ENCODE assay signal across 10 mouse cellular contexts in the genomic region with DNA sequence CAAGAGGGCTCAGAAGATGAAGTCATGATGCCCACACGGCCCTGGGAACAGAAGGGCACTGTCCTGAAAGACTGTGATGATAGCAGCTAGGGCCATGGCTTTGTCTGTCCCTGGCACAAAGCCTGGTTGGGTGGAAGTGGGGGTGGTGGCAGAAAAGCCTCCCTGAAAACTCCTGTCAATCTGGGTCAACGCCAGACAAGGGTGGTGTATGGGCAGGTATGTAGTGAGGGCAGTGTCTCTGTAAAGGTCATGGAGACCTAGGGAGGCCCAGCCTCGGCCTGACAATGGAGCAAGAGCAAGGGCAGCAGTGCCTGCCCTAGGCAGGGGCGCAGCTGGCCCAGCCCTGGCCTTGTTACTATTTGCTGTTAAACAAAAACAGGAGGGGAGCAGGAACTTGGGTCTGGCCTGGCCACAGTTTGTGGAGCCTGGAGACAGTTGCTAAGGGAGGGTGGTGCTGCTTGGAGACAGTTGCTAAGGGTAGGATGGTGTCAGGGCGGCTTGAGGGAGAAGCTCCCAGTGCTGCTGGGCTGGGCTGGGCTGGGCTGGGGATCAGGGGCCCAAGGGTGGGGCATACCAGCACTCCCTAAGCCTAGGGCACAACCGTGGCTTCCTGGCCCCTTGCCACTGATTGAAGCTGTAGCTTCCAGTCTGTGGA. TPM values are rescaled to one million over a fixed set of nuclear protein-coding genes. Genes with fewer than 3 reads are reported as not detected.
A peak's percentile ranks its signal among the peaks of the same experiment; 100 is the strongest.
DNase-seq lines count a peak whose midpoint lies in the region; ATAC-seq and TF ChIP-seq lines count a peak whose summit lies in the region.
"Had no signal": no experiment of that assay in that cellular context is flagged by ENCODE, and none has a peak within 500 bp of the region (broad histone marks: within the 10 kb centered on the region; RNA-seq: fewer than 3 reads in every experiment).

No protein-coding gene starts in this region.

- H3K9ac ChIP-seq in intestine, embryonic 14.5 days (ENCODE audit: low read length), result peak overlapping the region; percentile 13; the same call in 1 of the 2 replicates
- H3K9ac ChIP-seq in intestine, postnatal 0 days (ENCODE audit: low read depth, low read length), result no peak overlapping the region
- no peak overlapping the region for H3K9ac ChIP-seq in liver, embryonic 12.5 days
- H3K9ac ChIP-seq in midbrain, embryonic 16.5 days (ENCODE audit: low read depth, low read length), result peak overlapping the region; percentile 70; the same call in 1 of the 2 replicates

- no peak overlapping the region for H3K27ac ChIP-seq in intestine, embryonic 14.5 days (ENCODE audit: low read depth)
- H3K27ac ChIP-seq in intestine, postnatal 0 days (ENCODE audit: low read depth, low read length), result no peak overlapping the region
- no peak overlapping the region for H3K27ac ChIP-seq in liver, embryonic 12.5 days
- H3K27ac ChIP-seq in midbrain, embryonic 16.5 days (ENCODE audit: low read length), result peak overlapping the region; percentile 44

- peaks cover 11% of the 10 kb centered on the region; the same call in 1 of the 2 replicates for H3K4me1 ChIP-seq in intestine, embryonic 14.5 days (replicated peaks; ENCODE audit: control insufficient read depth, insufficient read depth, low read length)
- peaks cover 10% of the 10 kb centered on the region; the same call in 1 of the 2 replicates for H3K4me1 ChIP-seq in intestine, postnatal 0 days (replicated peaks; ENCODE audit: control insufficient read depth, insufficient read depth, low read length)
- peaks cover 40% of the 10 kb centered on the region for H3K4me1 ChIP-seq in liver, embryonic 12.5 days
- peaks cover 30% of the 10 kb centered on the region for H3K4me1 ChIP-seq in midbrain, embryonic 16.5 days (ENCODE audit: control insufficient read depth, insufficient read depth, low read length)

- no peaks in the 10 kb centered on the region for H3K9me3 ChIP-seq in intestine, embryonic 14.5 days (ENCODE audit: control insufficient read depth, low read length)
- H3K9me3 ChIP-seq in intestine, postnatal 0 days (ENCODE audit: control insufficient read depth), result no peaks in the 10 kb centered on the region
- no peaks in the 10 kb centered on the region for H3K9me3 ChIP-seq in liver, embryonic 12.5 days (replicated peaks)
- no peaks in the 10 kb centered on the region for H3K9me3 ChIP-seq in midbrain, embryonic 16.5 days (replicated peaks; ENCODE audit: control insufficient read depth, low read length, poor library complexity, severe bottlenecking)

- no peak for ATAC-seq in intestine, embryonic 14.5 days (replicated peaks; ENCODE audit: low FRiP score, low TSS enrichment, low read depth)
- ATAC-seq in intestine, postnatal 0 days, result no peak
- peak; percentile 55 for ATAC-seq in liver, embryonic 12.5 days
- ATAC-seq in midbrain, embryonic 16.5 days, result peak; percentile 19

- DNase-seq in intestine, embryonic 14.5 days (ENCODE audit: low spot score), result no peak
- DNase-seq in cerebellum, postnatal 14 days, result peak; percentile 78 to 83
- peak; percentile 70 to 72 for DNase-seq in heart, adult 9 months (ENCODE audit: low spot score in 2 of 2)
- no peak for DNase-seq in adrenal gland, postnatal 10 days
- DNase-seq in B cell, adult 2 months, result no peak

- no peak for TF ChIP-seq CTCF in intestine, postnatal 0 days (IDR thresholded peaks at IDR 0.05; ENCODE audit: low read depth)

- no peak overlapping the region for H3K4me2 ChIP-seq in intestine, embryonic 14.5 days (ENCODE audit: low read length)
- no peak overlapping the region for H3K4me2 ChIP-seq in intestine, postnatal 0 days (replicated peaks; ENCODE audit: low read depth)
- H3K4me2 ChIP-seq in liver, embryonic 12.5 days, result no peak overlapping the region
- peak overlapping the region; percentile 80 for H3K4me2 ChIP-seq in midbrain, embryonic 16.5 days (ENCODE audit: low read length)

- no peak overlapping the region for H3K4me3 ChIP-seq in intestine, embryonic 14.5 days (ENCODE audit: low read depth, low read length)
- H3K4me3 ChIP-seq in intestine, postnatal 0 days (ENCODE audit: low read depth, low read length), result no peak overlapping the region
- H3K4me3 ChIP-seq in liver, embryonic 12.5 days, result no peak overlapping the region
- H3K4me3 ChIP-seq in midbrain, embryonic 16.5 days (ENCODE audit: low read depth, low read length), result peak overlapping the region; percentile 50; the same call in 1 of the 2 replicates
- H3K4me3 ChIP-seq: erythroblast, embryonic 14.5 days had no signal

- H3K27me3 ChIP-seq in intestine, embryonic 14.5 days (replicated peaks; ENCODE audit: control insufficient read depth, insufficient read depth, low read length), result peaks cover 12% of the 10 kb centered on the region
- no peaks in the 10 kb centered on the region for H3K27me3 ChIP-seq in intestine, postnatal 0 days (replicated peaks; ENCODE audit: control insufficient read depth, insufficient read depth, low read length)
- peaks cover 87% of the 10 kb centered on the region for H3K27me3 ChIP-seq in liver, embryonic 12.5 days (replicated peaks)
- no peaks in the 10 kb centered on the region for H3K27me3 ChIP-seq in midbrain, embryonic 16.5 days (ENCODE audit: control insufficient read depth, insufficient read depth, low read depth, low read length)

- peaks cover 4% of the 10 kb centered on the region; the same call in 1 of the 2 replicates for H3K36me3 ChIP-seq in intestine, embryonic 14.5 days (ENCODE audit: control insufficient read depth, insufficient read depth, low read length)
- peaks cover 9% of the 10 kb centered on the region; the same call in 1 of the 2 replicates for H3K36me3 ChIP-seq in intestine, postnatal 0 days (ENCODE audit: control insufficient read depth, insufficient read depth)
- no peaks in the 10 kb centered on the region for H3K36me3 ChIP-seq in liver, embryonic 12.5 days
- H3K36me3 ChIP-seq in midbrain, embryonic 16.5 days (ENCODE audit: control insufficient read depth, insufficient read depth, low read length), result peaks cover 9% of the 10 kb centered on the region; the same call in 1 of the 2 replicates

- 42% methylated on average over 6 of the region's 6 CpGs for WGBS in intestine, embryonic 14.5 days
- 37% methylated on average over 6 of the region's 6 CpGs for WGBS in intestine, postnatal 0 days
- WGBS in liver, embryonic 12.5 days (ENCODE audit: insufficient replicate concordance), result 51% methylated on average over 6 of the region's 6 CpGs
- WGBS in midbrain, embryonic 16.5 days, result 21% methylated on average over 6 of the region's 6 CpGs

RNA-seq across cellular contexts. Expression of a gene that starts 2.2 kb away (rescaled TPM):
- 36.2 and 39.8 TPM in 2 replicates for polyA plus RNA-seq in intestine, embryonic 14.5 days (2014; fragmentation: Nextera tagmentation; extraction: Ambion mirVana)
- 67.9 and 78.5 TPM in 2 replicates for polyA plus RNA-seq in intestine, postnatal 0 days (2015; fragmentation: Nextera tagmentation; extraction: Ambion mirVana)
- polyA plus RNA-seq in liver, embryonic 12.5 days (2016; fragmentation: Nextera tagmentation; extraction: Ambion mirVana), result 1.2 and 1.4 TPM in 2 replicates
- polyA plus RNA-seq in midbrain, embryonic 16.5 days (2015; fragmentation: Nextera tagmentation; extraction: Ambion mirVana), result 153 and 159 TPM in 2 replicates
- 100 to 1,000 TPM in 1 of 2 experiments, 10 to 100 TPM in 1; 67.9 to 106 TPM for total RNA-seq in adrenal gland, postnatal 10 days (2021)

RNA-seq across cellular contexts. Expression of a gene that starts 27.5 kb away (rescaled TPM):
- 25.0 and 25.2 TPM in 2 replicates for polyA plus RNA-seq in intestine, embryonic 14.5 days (2014; fragmentation: Nextera tagmentation; extraction: Ambion mirVana)
- 6.4 and 7.1 TPM in 2 replicates for polyA plus RNA-seq in intestine, postnatal 0 days (2015; fragmentation: Nextera tagmentation; extraction: Ambion mirVana)
- 4.0 and 4.6 TPM in 2 replicates for polyA plus RNA-seq in liver, embryonic 12.5 days (2016; fragmentation: Nextera tagmentation; extraction: Ambion mirVana)
- 33.6 and 38.4 TPM in 2 replicates for polyA plus RNA-seq in midbrain, embryonic 16.5 days (2015; fragmentation: Nextera tagmentation; extraction: Ambion mirVana)
- total RNA-seq in adrenal gland, postnatal 10 days (2021), result 10 to 100 TPM; 15.1 to 18.4 TPM

RNA-seq across cellular contexts. Expression of a gene that starts 49.4 kb away (rescaled TPM):
- polyA plus RNA-seq in intestine, embryonic 14.5 days (2014; fragmentation: Nextera tagmentation; extraction: Ambion mirVana), result 3.1 and 3.8 TPM in 2 replicates
- 1.1 and 4.1 TPM in 2 replicates for polyA plus RNA-seq in intestine, postnatal 0 days (2015; fragmentation: Nextera tagmentation; extraction: Ambion mirVana)
- polyA plus RNA-seq in liver, embryonic 12.5 days (2016; fragmentation: Nextera tagmentation; extraction: Ambion mirVana), result 6.0 and 6.7 TPM in 2 replicates
- 2.7 and 3.6 TPM in 2 replicates for polyA plus RNA-seq in midbrain, embryonic 16.5 days (2015; fragmentation: Nextera tagmentation; extraction: Ambion mirVana)
- total RNA-seq in adrenal gland, postnatal 10 days (2021), result 1 to 10 TPM; 1.9 to 2.5 TPM
- total RNA-seq: left cerebral cortex, postnatal 14 days had no signal
- polyA plus RNA-seq: erythroblast, embryonic 14.5 days had no signal

RNA-seq across cellular contexts. Expression of a gene that starts 55.8 kb away (rescaled TPM):
- 0.11 and 0.16 TPM in 2 replicates for polyA plus RNA-seq in intestine, embryonic 14.5 days (2014; fragmentation: Nextera tagmentation; extraction: Ambion mirVana)
- polyA plus RNA-seq in intestine, postnatal 0 days (2015; fragmentation: Nextera tagmentation; extraction: Ambion mirVana), result 0.10 and 0.20 TPM in 2 replicates
- polyA plus RNA-seq in liver, embryonic 12.5 days (2016; fragmentation: Nextera tagmentation; extraction: Ambion mirVana), result 0.07 and 0.18 TPM in 2 replicates
- 0.85 and 0.89 TPM in 2 replicates for polyA plus RNA-seq in midbrain, embryonic 16.5 days (2015; fragmentation: Nextera tagmentation; extraction: Ambion mirVana)
- total RNA-seq in adrenal gland, postnatal 10 days (2021), result 1 to 10 TPM; 3.3 to 3.8 TPM

RNA-seq across cellular contexts. Expression of a gene that starts 55.9 kb away (rescaled TPM):
- polyA plus RNA-seq in intestine, embryonic 14.5 days (2014; fragmentation: Nextera tagmentation; extraction: Ambion mirVana), result 0.11 TPM in 1 of 2 replicates, not detected in the other
- 0.07 and 0.13 TPM in 2 replicates for polyA plus RNA-seq in intestine, postnatal 0 days (2015; fragmentation: Nextera tagmentation; extraction: Ambion mirVana)
- not detected in 2 replicates for polyA plus RNA-seq in liver, embryonic 12.5 days (2016; fragmentation: Nextera tagmentation; extraction: Ambion mirVana)
- polyA plus RNA-seq in midbrain, embryonic 16.5 days (2015; fragmentation: Nextera tagmentation; extraction: Ambion mirVana), result not detected in 2 replicates
- under 1 TPM; 0.15 to 0.33 TPM for total RNA-seq in adrenal gland, postnatal 10 days (2021)
- total RNA-seq: left cerebral cortex, postnatal 14 days had no signal
- polyA plus RNA-seq: erythroblast, embryonic 14.5 days had no signal

Comparison
In these comparisons a context has a peak if more than half of its experiments do, and no peak if none do; other contexts are left out.
1. H3K9ac ChIP-seq: peak in intestine, embryonic 14.5 days (single experiment) and midbrain, embryonic 16.5 days (single experiment); none in intestine, postnatal 0 days (single experiment) and liver, embryonic 12.5 days (single experiment).
2. ATAC-seq: peak in liver, embryonic 12.5 days (single experiment) and midbrain, embryonic 16.5 days (single experiment); none in intestine, embryonic 14.5 days (single experiment) and intestine, postnatal 0 days (single experiment).
3. DNase-seq: peak in cerebellum, postnatal 14 days (2 of 2) and heart, adult 9 months (2 of 2); none in intestine, embryonic 14.5 days (single experiment), adrenal gland, postnatal 10 days (single experiment) and B cell, adult 2 months (0 of 2).
4. RNA of a gene that starts 2.2 kb away (polyA plus RNA-seq): 153 to 159 TPM in midbrain, embryonic 16.5 days, 67.9 to 78.5 TPM in intestine, postnatal 0 days and 36.2 to 39.8 TPM in intestine, embryonic 14.5 days; 1.2 to 1.4 TPM in liver, embryonic 12.5 days; every median in the first group is over 10 times any median in the second.